Mouse (Mus musculus) intestine, postnatal 0 days (tissue): Measurements from ENCODE around the gene Vegfa. TPM values are rescaled to one million over a fixed set of nuclear protein-coding genes. Genes with fewer than 3 reads are reported as not detected.

ENCODE experiments used
- ATAC-seq: fragments of 200-750 bp; cut with Nextera tagmentation; 2 replicates; pipeline ENCODE4 v1.8.0; 2017; ENCODE audit warnings: mild to moderate bottlenecking, moderate TSS enrichment, moderate library complexity
- H3K27ac ChIP-seq: fragments of 300-500 bp; sonication (generic); 2 replicates; pipeline ENCODE4 v1.5.1; 2014; ENCODE audit warnings: mild to moderate bottlenecking, low read depth, low read length, moderate library complexity
- H3K27me3 ChIP-seq: fragments of 300-500 bp; sonication (generic); replicated peaks from 2 replicates; pipeline ENCODE4 v1.6.1; 2014; ENCODE audit warnings: low read length, mixed read lengths; ENCODE audit not compliant: control insufficient read depth, insufficient read depth
- H3K36me3 ChIP-seq: fragments of 300-500 bp; sonication (generic); 2 replicates; pipeline ENCODE4 v1.6.1; 2014; ENCODE audit warnings: mild to moderate bottlenecking, moderate library complexity; ENCODE audit not compliant: control insufficient read depth, insufficient read depth
- H3K4me1 ChIP-seq: fragments of 300-500 bp; sonication (generic); replicated peaks from 2 replicates; pipeline ENCODE4 v1.6.1; 2014; ENCODE audit warnings: antibody characterized with exemption, low read length, mixed read lengths; ENCODE audit not compliant: control insufficient read depth, insufficient read depth
- H3K4me2 ChIP-seq: fragments of 300-500 bp; sonication (generic); replicated peaks from 2 replicates; pipeline ENCODE4 v1.6.1; 2014; ENCODE audit warnings: low read depth, mild to moderate bottlenecking, moderate library complexity
- H3K4me3 ChIP-seq: fragments of 300-500 bp; sonication (generic); 2 replicates; pipeline ENCODE4 v1.5.1; 2014; ENCODE audit warnings: low read depth, low read length
- H3K9ac ChIP-seq: fragments of 300-500 bp; sonication (generic); 2 replicates; pipeline ENCODE4 v1.6.1; 2014; ENCODE audit warnings: mild to moderate bottlenecking, low read depth, low read length
- H3K9me3 ChIP-seq: fragments of 300-500 bp; sonication (generic); 2 replicates; pipeline ENCODE4 v1.6.1; 2016; ENCODE audit warnings: mixed run types; ENCODE audit not compliant: control insufficient read depth
- CTCF ChIP-seq: sonication (generic); IDR thresholded peaks from 2 replicates; pipeline ENCODE4 v1.5.1; 2016; ENCODE audit warnings: low read depth, mild to moderate bottlenecking, control low read depth, antibody characterized with exemption, moderate library complexity
- WGBS: fragments of 180-500 bp; shearing (Covaris S2); extraction: QIAGEN DNeasy Blood & Tissue Kit; methylation state at CpG from one replicate; pipeline ENCODE4 v1.1.7; 2014; 5-methylcytosine and 5-hydroxymethylcytosine counted together
- polyA plus RNA-seq: library from polyadenylated mRNA; unstranded; fragments of >200 nt; fragmentation: Nextera tagmentation; extraction: Ambion mirVana; gene quantifications from 2 replicates; pipeline ENCODE4 v1.2.1, GENCODE M21; 2015

Gene Vegfa
- polyA plus RNA-seq, 1 experiment from 2014 or later: 5.9 TPM

DNA sequence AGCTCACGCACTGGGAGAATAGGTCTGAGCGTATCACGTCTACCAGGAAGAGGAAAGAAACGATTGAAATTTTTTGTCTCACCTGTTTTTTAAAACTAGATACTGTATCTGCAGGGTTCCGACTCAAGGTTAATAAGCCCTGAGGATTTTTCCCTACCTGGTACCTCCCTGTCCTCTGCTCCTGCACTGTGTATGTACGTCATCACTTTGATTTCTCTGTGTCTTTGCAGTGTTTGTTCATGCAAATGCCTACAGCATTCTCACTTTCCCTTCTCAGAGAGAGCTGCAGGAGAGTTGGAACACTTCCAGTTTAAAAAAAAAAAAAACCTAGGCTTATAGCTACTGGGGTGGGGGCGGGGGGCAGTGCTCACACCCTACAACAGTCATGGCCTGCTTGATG lies 59.8 kb downstream of the Vegfa start:
- H3K4me3 ChIP-seq: no peak overlapping the region
- no peaks in the 10 kb centered on the region for H3K9me3 ChIP-seq
- no peak for TF ChIP-seq CTCF
- peak overlapping the region; percentile 73 for H3K27ac ChIP-seq
- H3K36me3 ChIP-seq: no peaks in the 10 kb centered on the region
- ATAC-seq: 0 out of 2 replicates have a peak, but pooled peaks have one; percentile 16
- peaks cover 20% of the 10 kb centered on the region; the same call in 1 of the 2 replicates for H3K4me1 ChIP-seq
- H3K4me2 ChIP-seq: peak overlapping the region; percentile 32; the same call in 1 of the 2 replicates
- no peak overlapping the region for H3K9ac ChIP-seq
- 43% methylated on average over 7 of the region's 7 CpGs for WGBS
- H3K27me3 ChIP-seq: no peaks in the 10 kb centered on the region

DNA sequence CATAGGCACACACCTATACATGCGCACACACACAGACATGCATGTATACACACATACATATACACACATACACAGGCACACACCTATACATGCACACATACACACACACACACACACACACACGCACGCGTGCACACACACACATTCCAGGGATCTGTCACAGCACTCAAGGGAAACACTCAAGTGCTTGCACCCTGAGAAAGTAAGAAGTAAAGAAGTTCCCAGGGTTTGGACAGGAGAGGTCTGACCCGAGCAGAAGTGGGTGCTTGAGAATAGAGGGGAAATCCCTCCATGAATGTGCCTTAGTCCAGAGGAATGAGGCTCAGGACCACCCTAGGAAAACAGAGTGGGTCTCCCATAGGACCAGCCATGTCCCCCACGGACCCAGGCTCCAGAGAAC lies 60.4 kb downstream of the Vegfa start:
- Histone ChIP-seq H3K4me1 (peaks cover 20% of the 10 kb centered on the region; the same call in 1 of the 2 replicates), H3K4me3 (no peak overlapping the region), H3K27ac (peak overlapping the region; percentile 73), H3K27me3 (no peaks in the 10 kb centered on the region), H3K9me3 (no peaks in the 10 kb centered on the region), H3K4me2 (0 out of 2 replicates have a peak overlapping the region, but pooled peaks have one; percentile 13), H3K36me3 (no peaks in the 10 kb centered on the region), H3K9ac (no peak overlapping the region)
- TF ChIP-seq CTCF: no peak
- ATAC-seq: no peak; the same call in 1 of the 2 replicates
- WGBS: 82% methylated on average over 6 of the region's 6 CpGs

DNA sequence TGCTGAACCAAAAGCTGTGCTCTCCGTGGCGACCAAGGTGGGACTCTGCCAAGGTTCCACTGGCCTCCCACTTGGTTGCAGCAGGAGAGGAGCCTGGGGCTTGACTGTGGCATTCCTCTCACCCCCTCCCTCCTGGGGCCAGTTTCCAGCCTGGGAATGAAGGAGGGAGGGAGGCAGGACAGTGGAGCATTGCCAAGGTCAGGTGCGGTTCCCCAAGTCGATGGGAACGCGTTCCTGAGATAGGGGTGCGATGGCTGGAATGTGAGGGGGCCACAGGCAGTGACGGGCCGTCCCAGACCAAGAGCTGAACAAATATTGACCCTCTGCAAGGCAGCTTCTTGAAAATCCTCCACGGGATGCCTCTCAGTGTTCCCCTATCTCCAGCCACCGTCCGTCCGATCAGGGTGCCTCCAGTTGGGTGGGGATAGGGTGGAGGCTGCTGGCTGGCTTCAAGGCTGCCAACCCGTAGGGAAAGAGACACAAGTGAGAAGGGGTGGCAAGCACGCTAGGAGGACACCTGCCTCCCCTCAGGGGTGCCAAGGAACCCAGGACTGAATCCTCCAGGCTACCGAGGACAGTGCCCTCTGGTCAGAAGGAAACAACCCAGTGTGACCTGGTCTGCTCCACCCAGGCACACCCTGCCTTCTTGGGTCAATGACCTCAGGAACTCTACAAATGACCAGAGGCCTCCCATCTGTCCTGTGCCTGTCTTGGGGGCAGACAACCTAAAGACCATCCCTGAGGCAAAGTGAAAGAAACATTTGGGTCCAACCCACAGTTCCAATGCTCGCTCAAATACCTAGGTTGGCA lies 61.2 kb downstream of the Vegfa start:
- peak; percentile 63 for ATAC-seq
- Histone ChIP-seq H3K27ac (peak overlapping the region; percentile 73), H3K4me1 (peaks cover 20% of the 10 kb centered on the region; the same call in 1 of the 2 replicates), H3K9ac (peak overlapping the region; percentile 40; the same call in 1 of the 2 replicates), H3K27me3 (no peaks in the 10 kb centered on the region), H3K4me2 (peak overlapping the region; percentile 38; the same call in 1 of the 2 replicates), H3K4me3 (no peak overlapping the region), H3K36me3 (no peaks in the 10 kb centered on the region), H3K9me3 (no peaks in the 10 kb centered on the region)
- 49% methylated on average over 17 of the region's 17 CpGs for WGBS
- TF ChIP-seq CTCF: no peak

DNA sequence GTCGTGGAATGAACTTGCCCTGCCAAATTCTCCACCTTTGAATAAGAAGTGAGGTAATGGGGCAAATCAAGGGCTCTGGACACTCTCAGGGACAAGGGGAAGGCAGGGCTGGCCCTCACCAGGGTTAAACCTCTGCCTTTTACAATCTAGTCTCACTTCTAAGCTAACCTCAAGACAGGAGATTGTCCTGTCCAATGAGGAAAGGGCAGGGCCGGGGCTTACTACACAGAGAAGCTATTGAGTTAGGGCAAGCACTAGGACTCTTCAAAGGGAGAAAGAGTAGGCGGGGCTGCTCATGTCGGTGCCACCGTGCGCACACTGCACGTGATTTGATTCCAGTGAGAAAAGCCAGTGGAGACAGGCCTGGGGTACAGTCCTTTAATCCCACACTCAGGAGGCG lies 62.6 kb downstream of the Vegfa start:
- no peak overlapping the region for H3K4me2 ChIP-seq
- no peak for TF ChIP-seq CTCF
- H3K27ac ChIP-seq: 0 out of 2 replicates have a peak overlapping the region, but pooled peaks have one; percentile 2
- 0 out of 2 replicates have a peak, but pooled peaks have one; percentile 12 for ATAC-seq
- no peaks in the 10 kb centered on the region for H3K36me3 ChIP-seq
- no peaks in the 10 kb centered on the region for H3K9me3 ChIP-seq
- 43% methylated on average over 8 of the region's 8 CpGs for WGBS
- H3K27me3 ChIP-seq: no peaks in the 10 kb centered on the region
- no peak overlapping the region for H3K9ac ChIP-seq
- no peak overlapping the region for H3K4me3 ChIP-seq
- H3K4me1 ChIP-seq: peaks cover 20% of the 10 kb centered on the region; the same call in 1 of the 2 replicates

DNA sequence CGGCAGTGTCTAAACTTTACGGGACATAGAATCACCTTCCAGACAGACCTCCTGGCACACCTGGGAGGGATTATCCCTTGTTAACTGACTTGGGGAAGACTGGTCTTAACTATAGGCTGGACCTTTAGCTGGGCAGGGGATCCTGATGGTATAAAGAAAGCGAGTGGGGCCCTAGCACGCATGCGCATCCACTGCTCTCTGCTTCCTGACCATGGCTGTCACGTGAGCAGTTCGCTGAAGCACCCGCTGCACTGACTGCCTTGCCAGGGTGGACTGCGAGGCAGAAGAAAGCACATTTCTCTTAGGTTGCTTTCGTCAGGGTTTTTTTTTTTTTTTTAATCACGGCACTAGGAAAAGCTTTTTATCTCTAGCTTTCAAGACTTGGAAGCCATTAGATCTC lies 63.8 kb downstream of the Vegfa start:
- Histone ChIP-seq H3K9me3 (no peaks in the 10 kb centered on the region), H3K27me3 (no peaks in the 10 kb centered on the region), H3K9ac (no peak overlapping the region), H3K36me3 (no peaks in the 10 kb centered on the region), H3K4me2 (no peak overlapping the region), H3K4me1 (peaks cover 22% of the 10 kb centered on the region; the same call in 1 of the 2 replicates), H3K4me3 (no peak overlapping the region), H3K27ac (no peak overlapping the region)
- WGBS: 88% methylated on average over 11 of the region's 11 CpGs
- no peak for TF ChIP-seq CTCF
- ATAC-seq: no peak

Other genes starting within 250 kb of the Vegfa start
- gene Mrps18a, start 78.6 kb upstream of the Vegfa start, polyA plus RNA-seq: 121 TPM in 2 replicates
- gene Rsph9, start 111.8 kb upstream of the Vegfa start, polyA plus RNA-seq: 4.7 and 5.1 TPM in 2 replicates
- gene Mad2l1bp, start 121.2 kb upstream of the Vegfa start, polyA plus RNA-seq: 38.1 and 40.2 TPM in 2 replicates
- 22.2 and 28.3 TPM in 2 replicates for gene Gtpbp2, start 128.7 kb upstream of the Vegfa start, polyA plus RNA-seq
- 4.7 and 5.7 TPM in 2 replicates for gene Polh, start 170.3 kb upstream of the Vegfa start, polyA plus RNA-seq
- gene Xpo5, start 170.4 kb upstream of the Vegfa start, polyA plus RNA-seq: 7.7 and 8.2 TPM in 2 replicates
- 32.1 and 32.3 TPM in 2 replicates for gene Polr1c, start 215.7 kb upstream of the Vegfa start, polyA plus RNA-seq
- gene Yipf3, start 215.7 kb upstream of the Vegfa start, polyA plus RNA-seq: 111 and 119 TPM in 2 replicates
- 0.42 and 0.44 TPM in 2 replicates for gene Lrrc73, start 221.2 kb upstream of the Vegfa start, polyA plus RNA-seq